Mouse (Mus musculus) cerebellum, adult 9-10 months (tissue): ENCODE results near the gene Stox2.

ENCODE experiments used
- DNase-seq: peaks from one replicate; pipeline ENCODE4 v3.0.0; 2022

Gene Stox2

DNA sequence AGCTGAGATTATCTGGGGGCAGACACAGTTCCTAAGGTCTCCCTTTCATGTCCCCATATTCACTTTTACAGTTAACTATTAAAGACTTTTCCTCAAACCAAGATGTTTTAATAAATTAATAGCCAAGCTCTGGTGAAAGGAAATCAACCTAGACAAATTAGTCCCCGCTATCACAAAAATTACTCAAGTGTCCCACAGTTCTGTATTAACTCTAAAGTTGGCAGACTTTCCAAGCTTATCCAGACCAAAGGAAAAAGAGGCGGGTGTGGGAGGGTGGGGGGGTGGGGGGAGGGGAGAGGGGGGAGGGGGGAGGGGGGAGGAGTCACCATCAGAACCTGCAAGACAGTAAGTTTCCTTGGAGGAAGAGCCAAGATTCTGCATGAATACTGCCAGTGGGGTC, 41.3 kb downstream of the Stox2 start:
- no peak for DNase-seq

- no peak for DNase-seq
These were observed 53.2 kb downstream of the Stox2 start for GRCm38 (mm10) chr8:47392927-47393326.

GRCm38 (mm10) chr8:47392290-47392689, 53.9 kb downstream of the Stox2 start:
- DNase-seq = no peak

- no peak for DNase-seq
These were observed 54.3 kb downstream of the Stox2 start for GRCm38 (mm10) chr8:47391844-47392243.

- no peak for DNase-seq
These were observed 56.7 kb downstream of the Stox2 start for GRCm38 (mm10) chr8:47389430-47389829.

DNA sequence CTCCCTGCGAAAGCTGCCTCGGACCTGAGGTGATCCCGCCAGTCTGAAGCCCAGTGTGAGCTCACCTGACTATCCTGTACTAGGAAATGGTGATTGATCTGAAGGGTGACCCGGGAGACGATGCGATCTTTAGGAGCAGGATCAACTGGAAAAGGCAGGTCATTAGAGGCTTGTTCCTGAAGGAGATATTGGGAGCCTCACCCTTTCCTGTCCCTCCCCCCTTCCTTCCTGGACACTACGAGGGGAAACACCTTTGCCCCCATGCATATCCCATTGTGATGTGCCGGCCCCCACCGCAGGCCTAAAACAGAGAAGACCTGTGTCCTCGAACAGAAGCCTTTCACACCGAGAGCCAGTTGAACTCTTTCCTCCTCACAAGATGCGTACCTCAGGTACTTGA, 58.0 kb downstream of the Stox2 start:
- DNase-seq = no peak

GRCm38 (mm10) chr8:47385810-47386209, 60.4 kb downstream of the Stox2 start:
- no peak for DNase-seq

DNA sequence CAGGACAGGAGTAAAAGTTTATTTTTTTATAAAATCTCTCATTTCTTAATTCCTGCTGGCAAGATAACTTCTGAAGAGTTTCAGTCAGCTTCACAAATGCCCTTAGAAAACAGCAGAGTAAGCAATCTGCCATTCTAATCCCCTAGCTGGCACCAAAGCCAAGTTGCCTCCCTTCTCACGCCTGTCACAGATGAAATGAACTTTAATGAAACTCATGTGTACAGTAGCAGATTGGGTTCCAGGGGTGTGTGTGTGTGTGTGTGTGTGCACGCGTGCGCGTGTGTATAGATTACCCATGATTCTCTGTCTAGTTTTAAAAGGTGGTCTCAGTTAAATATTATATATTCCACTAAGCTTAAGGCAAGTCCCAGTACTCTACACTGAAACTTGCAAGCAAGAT, 62.0 kb downstream of the Stox2 start:
- DNase-seq = no peak

DNA sequence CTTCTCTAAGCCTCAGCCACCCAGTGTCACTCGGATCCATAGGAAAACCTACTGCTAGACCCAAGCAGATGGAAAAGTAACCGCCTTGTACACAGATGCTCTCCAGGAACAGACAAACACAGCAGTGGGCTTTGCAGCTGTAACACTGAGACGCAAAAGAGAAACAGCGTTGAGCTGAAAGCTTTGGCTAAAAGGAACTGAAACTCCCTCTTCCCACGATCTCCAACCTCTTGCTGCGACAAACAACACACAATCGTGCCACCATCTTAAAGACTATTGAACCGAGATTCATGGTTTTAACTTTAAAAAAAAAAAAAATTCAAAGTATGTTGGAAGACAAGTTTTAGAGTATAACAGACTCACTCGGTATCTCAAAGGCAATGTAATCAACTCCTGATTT, 62.5 kb downstream of the Stox2 start:
- no peak for DNase-seq

DNA sequence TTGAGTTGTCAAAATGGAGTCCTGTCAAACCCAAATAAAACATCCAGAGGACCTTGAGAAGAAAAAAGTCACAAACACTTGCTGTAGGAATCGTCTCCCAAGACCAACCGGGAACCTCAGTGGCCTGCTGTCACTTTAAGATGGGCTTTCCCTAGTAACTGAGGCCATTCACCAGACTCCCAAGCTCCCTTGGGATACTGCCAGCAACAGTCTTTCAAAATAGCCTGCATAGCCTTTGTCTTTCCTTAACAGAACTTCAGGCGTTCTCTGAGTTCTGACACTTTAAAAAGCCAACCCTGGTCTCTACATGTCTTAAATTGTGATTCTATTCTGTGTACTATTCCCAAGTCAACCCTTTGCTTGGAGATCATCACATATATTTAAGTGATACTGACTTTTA, 64.9 kb downstream of the Stox2 start:
- no peak for DNase-seq

DNA sequence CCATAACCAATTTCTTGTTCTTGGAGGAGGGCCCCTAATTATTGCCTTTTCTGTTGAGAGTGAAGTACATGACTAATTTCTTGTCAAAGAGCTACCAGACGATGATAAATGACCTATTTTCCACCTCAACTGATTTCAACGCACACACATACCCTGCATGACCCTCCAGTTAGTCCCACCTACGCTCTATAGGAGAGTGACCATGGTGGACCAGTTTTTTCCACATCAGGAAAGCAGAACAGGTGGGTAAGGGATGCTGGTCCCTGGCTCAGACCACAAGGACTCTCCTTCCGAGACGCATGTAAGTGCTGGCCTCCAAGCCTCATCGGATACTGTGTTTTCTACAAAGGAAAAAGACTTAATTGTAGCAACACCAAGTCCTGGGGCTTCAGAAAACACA, 65.4 kb downstream of the Stox2 start:
- DNase-seq = no peak

GRCm38 (mm10) chr8:47380075-47380474, 66.1 kb downstream of the Stox2 start:
- DNase-seq = no peak

- no peak for DNase-seq
These were observed 69.5 kb downstream of the Stox2 start for GRCm38 (mm10) chr8:47376651-47377050.

GRCm38 (mm10) chr8:47373757-47374156, 72.4 kb downstream of the Stox2 start:
- DNase-seq = no peak

DNA sequence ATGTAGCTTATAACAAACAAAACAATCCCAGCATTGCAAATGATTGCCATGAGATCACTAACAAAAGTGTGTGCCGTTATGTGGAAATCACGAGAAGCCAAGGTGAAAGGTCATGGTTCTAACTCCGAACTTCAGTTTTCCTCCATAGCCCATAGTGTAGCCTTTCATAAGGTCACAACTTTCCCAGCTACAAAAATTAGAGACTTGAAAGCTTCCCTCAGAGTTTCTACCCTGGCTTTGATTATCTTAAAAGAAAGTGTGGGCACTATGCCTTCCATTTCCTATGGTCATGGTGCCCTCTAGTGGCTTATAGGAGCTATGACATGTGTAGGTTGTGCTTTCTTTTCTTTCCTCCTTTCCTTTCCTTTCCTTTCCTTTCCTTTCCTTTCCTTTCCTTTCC, 74.6 kb downstream of the Stox2 start:
- DNase-seq = peak; percentile 50

- no peak for DNase-seq
These were observed 75.1 kb downstream of the Stox2 start for GRCm38 (mm10) chr8:47371081-47371480.

DNA sequence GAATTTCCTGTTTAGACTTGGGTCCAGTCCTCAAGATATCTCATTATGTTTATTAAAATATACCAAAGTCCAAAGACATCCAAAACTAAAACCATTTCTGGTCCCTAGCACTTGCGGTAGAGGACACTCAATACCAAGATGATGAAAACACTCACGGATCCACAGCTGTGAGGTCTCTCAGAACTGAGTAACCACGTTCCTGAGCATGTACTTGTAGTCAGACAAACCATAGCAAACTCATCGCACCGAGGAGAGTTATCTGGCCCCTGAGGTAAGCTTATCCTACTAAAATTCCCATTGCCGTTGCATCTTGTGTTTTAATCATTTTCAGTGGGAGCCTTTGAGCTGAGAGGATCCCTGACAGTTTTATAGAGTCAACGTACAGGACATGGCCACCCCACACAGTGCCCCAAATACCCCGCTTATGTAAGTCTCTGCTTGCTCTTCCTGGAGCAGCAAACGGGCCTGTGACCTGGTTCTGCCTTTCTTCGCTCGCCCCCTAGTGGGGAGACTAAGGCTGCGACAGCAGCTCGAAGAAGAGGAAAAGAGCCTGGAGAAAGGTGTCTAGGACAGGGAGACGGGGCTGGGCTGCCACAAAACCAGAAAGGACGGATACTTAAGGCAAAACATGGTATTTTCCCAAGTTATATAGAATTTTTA, 75.6 kb downstream of the Stox2 start:
- DNase-seq = peak; percentile 89

DNA sequence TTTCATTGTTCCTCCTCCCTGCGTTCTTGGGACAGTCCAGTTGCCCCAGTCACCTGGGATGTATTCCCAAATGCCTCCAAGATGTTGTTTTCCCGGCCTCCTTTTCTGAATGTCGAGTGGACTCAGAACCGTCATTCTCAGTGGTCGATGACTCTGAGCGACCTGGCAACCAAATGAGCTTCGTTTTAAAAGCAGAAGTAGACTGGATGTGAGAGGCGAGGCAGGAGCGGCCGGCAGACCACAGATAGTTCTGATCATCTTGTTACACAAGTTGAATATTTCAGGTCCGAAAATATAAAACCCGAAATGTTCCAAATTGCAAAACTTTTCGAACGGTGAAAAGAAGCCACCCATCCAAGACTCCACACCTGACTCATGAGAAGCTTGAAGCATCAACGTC, 76.2 kb downstream of the Stox2 start:
- peak; percentile 5 for DNase-seq

DNA sequence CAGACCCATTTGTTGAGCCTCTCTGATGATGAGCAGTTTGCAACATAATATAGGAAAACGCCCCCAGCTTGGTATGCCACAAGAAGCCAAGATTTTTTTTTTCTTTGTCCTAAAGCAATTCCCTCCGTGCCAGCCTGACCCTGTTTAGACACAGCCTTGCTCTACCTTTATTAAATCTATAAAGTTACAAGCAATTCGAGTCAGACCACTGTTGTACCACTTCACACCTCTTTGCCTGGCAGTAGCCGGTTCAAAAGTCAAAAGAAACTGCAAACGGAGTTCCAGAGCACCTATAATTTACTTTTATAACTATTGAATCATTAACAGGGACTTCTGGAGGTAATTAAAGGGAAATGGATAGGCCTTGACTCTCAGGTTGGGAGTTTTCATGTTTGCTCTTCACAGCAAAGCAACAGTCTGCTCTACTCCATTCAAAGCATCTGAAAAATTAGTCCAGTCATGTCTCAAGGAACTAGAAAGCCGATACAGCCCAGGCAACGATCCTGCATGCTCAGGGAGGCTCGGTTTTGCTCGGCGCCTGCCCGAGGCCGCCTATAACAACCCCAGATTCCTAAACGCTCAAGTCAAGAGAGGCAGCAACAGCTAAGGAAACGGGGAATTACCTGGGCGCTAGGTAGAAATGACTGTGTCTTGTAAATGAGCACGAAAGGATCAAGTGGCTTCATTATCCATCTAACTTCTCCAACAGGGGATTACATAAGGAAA, 77.0 kb downstream of the Stox2 start:
- DNase-seq = no peak

GRCm38 (mm10) chr8:47367029-47367428, 79.1 kb downstream of the Stox2 start:
- no peak for DNase-seq

- no peak for DNase-seq
These were observed 82.9 kb downstream of the Stox2 start for GRCm38 (mm10) chr8:47363271-47363670.

DNA sequence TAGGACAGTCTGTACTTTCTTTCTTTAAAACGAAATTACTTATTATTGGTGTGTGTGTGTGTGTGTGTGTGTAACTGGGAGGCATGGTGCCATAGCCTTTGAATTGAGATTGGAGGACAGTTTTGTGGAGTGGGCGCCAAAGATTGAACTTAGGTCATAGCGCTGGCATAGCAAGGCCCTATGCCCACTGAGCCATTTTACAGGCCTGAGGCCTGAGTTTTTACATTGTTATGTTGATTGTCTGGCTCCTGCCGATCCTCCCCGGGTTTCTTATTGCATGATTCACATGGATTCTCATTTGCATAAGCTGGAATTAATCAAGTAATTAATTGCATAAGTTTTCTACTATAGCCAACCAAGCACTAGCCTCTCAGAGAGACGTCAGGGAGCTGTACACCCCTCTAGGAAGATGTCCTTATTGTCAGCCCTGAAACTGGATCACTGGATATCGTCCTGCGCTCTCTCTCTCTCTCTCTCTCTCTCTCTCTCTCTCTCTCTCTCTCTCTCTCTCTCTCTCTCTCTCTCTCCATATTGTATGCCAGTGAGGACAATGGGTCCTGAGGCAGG, 90.7 kb downstream of the Stox2 start:
- no peak for DNase-seq

DNA sequence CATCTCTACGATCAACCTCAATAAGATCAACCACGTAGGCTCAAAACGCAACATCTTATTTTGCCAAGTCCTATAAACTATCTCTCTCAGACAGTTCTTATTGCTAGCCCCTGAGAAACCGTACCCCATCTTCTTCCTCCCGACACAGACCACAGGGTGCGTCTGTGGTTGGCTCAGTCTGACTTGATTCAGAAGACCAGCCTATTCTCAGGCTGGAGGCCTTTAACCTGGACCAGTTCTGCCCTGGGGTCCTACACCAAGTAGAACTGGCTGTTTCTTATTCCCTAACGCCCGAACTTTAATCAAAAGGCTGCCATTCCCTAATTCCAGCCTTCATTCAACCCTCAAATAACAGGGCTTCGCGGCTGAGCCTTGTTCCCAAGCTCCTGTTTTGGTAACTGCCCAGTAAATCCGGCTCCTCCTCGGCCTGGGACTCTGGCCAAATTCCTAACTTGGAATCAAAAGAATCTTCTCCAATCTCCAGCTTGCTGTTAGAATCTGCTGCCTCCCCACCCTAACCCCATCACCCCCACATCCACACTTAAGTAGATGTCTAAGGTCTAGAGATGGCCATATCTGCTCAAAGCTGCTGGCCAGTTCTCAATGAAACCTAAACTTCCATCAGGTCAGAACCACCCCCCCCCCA, 91.5 kb downstream of the Stox2 start:
- DNase-seq = no peak
